Mouse (Mus musculus): ENCODE measurements around the gene Gm39566.
"Not testable (repeated sequence)": the region's sequence is repeated elsewhere in the genome, so short reads cannot be mapped to it uniquely, and the experiment has no call there.

Gene Gm39566

GRCm38 (mm10) chr11:69815155-69815554 lies at the start of gene Gm39566:
Gm39566 (minus strand) TSS chr11:69815298.
- DNase-seq (ENCODE audit: low spot score): no peak

DNA sequence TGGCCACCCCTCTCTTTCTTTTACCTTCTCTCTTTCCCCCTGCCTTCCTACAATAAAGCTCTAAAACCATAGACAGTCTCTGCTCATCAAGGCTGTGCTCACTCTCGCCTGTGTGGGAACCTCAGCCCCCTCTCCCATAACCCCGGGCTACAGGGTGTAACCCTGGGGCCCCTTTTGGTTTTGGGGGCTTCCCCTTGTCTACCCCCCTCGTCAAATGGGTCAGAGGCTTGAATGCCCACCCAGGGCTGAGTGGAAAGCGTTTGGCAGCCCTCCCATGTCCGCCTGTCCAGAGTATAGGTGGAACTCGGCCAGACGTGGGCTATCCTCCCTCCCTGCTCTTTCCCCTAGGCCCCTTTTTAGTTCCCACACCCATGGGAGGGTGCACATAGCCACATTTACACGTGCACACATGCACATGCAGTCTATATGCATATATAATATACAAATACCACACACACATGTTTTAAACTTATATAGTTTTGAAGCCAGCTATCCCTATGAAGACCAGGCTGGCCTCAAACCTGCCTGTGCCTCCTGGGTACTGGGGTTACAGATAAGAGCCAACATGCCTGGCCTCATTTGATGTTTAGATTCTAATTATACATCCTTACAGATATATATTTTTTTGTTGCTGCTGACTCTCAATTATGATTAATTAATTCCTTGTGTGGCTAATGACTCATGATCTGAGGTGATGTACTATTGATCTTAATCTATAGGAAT lies 49.2 kb upstream of the Gm39566 start:
- no peak for DNase-seq (ENCODE audit: low spot score)

- not testable (repeated sequence) for DNase-seq (ENCODE audit: low spot score)
Measured at GRCm38 (mm10) chr11:69863729-69864128, 48.6 kb upstream of the Gm39566 start.

DNA sequence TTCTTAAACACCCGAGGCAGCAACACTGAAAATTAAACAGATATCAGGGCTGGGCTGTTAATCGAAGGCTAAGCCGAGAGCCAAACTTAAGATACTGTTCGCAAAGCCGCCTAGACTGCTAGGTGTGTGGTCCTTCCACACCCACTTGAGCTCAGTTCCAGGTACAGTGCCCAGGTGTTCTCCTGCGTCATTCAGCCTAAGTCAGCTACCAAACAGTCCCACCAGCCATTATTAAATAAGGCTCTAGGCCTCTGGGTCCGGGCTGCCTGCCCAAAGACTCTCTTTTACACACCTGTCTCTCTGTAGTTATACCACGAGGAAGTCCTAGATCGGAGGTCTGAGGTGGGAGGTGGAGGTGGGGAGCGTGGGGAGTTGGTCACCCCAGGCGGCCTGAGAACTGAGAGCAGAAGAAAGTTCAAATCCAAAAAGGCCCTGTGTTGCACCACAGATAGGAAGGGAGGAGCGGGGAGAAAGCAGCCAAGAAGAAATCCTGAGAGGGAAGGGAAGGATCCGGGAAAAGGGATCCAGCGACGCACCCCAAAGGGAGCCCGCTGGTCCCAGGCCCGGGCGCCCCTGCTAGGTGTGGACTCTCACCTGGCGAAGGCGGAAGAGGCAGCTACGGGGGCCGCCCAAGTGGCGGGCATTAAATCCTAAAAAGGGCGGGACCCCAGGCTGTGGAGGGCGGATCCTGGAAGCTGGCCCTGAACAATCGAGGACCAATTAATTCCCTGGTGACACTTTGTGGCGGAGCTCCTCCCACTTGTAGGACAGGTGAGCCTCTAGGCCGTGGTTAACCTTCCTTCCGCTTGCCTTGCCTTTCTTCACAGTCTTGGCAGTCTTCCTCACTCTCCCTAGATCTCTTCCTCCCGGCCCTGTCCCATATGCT lies 43.3 kb upstream of the Gm39566 start, which contains the start of gene Tnk1:
TSS of gene Tnk1 (minus strand) at position 618 of the 886 bp plus-strand sequence.
- DNase-seq (ENCODE audit: low spot score): no peak

DNA sequence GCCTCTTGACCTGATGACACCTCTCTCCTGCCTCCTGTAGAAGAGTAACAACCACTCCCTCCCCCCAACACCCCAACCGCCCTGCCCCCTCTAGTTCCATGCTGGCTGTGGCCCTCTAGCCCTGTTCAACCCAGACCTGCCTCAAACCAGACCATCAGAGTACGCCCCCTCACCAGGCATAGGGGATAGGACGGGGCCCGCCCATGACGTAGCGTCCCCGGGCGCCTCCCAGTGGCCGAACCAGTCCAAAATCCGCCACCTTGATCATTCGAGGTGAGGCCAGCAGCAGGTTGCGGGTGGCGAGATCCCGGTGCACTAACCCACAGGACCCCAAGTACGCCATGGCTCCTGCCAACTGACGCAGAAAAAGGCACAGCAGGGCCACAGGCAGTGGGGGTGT lies 40.2 kb upstream of the Gm39566 start:
- DNase-seq (ENCODE audit: low spot score): peak; percentile 74

DNA sequence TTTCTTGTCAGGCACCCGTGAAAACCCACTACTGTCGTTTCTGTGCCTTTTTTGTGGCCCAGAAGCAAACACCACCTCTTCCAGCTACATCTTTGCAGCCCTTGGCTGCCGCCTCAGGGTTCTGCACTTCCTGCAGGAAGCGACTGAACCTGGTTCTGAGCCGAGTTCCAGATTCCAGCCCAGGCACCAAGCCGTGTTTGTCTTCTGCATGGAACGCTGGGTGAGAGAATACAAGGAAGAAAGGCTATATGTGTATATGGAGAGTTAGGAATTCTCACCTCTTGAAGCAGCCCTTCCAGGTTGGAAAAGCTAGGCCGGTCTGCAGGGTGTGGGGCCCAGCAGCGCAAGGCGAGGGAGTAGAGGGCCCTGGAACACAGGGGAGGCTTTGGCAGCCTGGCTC lies 39.6 kb upstream of the Gm39566 start:
- no peak for DNase-seq (ENCODE audit: low spot score)

GRCm38 (mm10) chr11:69853994-69854393 lies 38.9 kb upstream of the Gm39566 start:
- DNase-seq (ENCODE audit: low spot score): no peak

GRCm38 (mm10) chr11:69850754-69851153 lies 35.7 kb upstream of the Gm39566 start:
- no peak for DNase-seq (ENCODE audit: low spot score)

DNA sequence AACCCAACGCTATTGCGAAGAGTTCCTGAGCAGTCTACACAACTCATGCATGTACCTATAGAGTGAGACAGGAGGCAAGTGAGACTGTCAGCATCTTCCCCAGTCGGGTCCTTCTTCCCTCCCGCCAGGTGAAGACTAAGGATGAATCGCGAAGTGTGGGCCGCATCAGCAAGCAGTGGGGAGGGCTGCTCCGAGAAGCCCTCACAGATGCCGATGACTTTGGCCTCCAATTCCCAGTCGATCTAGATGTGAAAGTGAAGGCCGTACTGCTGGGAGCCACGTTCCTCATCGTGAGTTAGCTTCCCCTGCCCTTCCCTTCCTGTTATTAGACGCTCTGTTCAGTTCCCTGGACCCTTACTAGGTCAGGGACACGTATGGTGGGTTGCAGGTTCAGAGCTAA lies 34.8 kb upstream of the Gm39566 start:
- DNase-seq (ENCODE audit: low spot score): no peak

DNA sequence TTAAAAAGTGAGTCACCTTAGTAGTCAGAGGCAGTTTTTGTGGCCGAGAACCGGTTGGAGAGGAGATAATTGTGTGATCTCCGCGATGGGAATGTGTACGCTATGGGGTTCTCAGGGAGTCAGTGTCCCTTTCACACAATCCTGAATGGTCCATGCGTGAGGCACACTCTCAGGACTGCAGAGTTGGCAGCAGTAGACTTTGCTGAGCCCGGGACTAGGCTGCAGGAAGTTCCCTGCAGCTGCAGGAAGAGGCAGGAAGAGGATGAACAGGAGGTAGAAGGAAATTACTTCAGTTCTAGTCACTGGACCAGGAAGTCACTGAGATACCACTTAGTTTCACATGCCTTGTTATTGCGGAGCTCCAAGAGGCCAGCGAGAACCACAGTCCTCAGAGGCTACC lies 34.0 kb upstream of the Gm39566 start:
- DNase-seq (ENCODE audit: low spot score): no peak

DNA sequence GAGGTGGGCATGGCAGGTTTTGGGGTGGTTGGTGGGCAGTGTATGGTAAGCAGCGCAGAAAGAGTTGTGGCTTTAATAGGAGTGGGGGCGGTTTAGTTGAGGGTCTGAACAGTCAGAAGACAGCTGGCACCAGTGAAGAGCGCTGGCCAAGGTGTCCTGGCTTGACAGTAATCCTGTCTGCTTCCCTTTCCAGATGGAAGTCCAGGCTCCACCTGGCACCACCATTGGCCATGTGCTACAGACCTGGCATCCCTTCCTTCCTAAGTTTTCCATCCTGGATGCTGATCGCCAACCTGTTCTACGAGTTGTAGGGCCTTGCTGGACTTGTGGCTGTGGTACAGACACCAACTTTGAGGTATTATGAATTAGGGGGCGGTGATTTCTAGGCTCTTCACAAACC lies 32.9 kb upstream of the Gm39566 start:
- no peak for DNase-seq (ENCODE audit: low spot score)

DNA sequence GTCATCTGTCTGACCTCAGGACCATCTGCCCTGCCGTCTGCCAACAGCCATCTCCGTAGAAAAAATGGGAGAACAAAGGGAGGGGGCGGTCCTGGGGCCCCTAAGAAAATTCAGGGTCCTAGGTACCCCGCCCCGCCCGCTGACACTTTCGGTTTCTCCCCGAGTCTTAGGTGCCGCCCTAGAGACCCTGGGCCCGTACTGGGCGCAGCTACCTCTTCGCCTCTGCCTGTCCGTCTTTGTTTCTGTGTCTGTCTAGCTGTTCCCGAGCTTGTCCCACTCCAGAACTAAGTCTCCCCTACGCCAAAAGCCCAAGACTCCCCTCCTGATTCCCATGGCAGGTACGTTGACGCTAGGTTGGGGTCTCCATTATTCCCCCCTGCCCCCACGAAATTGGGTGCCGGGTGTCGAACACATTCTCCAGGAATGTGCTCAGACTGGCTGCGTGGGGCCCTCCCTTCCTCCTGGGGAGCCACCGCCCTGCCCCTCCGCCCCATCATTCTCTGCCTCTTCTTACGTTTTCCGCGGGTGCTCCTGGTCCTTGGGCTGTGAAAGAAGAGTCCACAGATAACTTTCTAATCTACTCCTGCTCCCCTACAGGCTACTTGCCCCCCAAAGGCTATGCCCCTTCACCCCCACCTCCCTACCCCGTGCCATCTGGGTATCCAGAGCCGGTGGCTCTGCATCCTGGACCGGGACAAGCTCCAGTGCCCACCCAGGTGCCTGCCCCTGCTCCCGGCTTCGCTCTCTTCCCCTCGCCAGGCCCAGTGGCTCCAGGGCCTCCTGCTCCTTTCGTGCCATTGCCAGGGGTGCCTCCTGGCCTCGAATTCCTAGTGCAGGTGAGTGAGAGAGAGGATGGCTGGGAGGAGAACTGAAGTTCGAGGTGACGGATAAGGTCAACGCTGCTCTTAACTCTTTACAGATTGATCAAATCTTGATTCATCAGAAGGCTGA lies 31.9 kb upstream of the Gm39566 start:
- DNase-seq (ENCODE audit: low spot score): no peak

DNA sequence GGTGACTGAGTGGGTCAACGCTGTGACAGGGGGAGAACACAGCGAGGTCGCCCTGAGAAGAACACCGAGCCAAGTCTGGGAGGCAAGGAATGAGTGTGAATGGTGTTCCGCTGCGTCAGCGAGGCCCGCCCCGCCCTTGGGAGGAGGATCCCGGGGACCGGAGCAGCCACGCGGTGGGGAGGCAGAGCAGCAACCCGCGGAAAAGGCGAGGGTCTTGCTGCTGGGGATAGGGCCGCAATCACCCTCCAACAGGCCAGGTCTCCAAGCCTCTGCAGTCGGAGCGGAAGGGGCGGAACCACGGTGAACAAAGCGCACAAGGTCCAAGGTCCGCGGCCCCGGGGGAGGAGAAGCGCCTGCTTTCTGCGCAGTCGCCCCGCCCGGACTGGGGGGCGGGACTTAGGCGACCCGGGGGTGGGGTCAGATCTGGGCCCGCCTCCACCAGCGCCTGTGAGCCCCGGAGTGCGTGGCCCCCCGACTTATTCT lies 31.1 kb upstream of the Gm39566 start, which contains the start of gene Plscr3:
TSS of gene Plscr3 (plus strand) at position 179 of the 483 bp plus-strand sequence.
- peak; percentile 95 for DNase-seq (ENCODE audit: low spot score)

DNA sequence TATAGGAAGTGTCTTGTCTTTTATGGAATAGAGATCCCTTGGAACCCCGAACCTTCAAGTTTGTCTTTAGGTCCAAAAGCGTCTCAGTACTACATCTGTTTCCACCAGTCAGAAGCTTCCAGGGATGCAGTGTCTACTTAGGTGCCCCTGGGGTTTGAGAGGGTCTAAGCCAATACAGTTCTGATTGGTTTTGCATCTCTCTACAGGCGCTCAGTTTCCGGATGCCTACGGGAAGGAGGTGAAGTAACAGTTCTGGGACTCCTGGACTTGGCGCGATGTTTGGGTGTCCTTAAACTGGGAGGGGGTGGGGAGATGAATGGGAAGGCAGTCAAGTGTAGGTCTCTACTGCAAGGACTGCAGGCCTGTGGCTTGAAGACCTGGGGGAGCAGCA lies 23.6 kb upstream of the Gm39566 start:
- no peak for DNase-seq (ENCODE audit: low spot score)

DNA sequence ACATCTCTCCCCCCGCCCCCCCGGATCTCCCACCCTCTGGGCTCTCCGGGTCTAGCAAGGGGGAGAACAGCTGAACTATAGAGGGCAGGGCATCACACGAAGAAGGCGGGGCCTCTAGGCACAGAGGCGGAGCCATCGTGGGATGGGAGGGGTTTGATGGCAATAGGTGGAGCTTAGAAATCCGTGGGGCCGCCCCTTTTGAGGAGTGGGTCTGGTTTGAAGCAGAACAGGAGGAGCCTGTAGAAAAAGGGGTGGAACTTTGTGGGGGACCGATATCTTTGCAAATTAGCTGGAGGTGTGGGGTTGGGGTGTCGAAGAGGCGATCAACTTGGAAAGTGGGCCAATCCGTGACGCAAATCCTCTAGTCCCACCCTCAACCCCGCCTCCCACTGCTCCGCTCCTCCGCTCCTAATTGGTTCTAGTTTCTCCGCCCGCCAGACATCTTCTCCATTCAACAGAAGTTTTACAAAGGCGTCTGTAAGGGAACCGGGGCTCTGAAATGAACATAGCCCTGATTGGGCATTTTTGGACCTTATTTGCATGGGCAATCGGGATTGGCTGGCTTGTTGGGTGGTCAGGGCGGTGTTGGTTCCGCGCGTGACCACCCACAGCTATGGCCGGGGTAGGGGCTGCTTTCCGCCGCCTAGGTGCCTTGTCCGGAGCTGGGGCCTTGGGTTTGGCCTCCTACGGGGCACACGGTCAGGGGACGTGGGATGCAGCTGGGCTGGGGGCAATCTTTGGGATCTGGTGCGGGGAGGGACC lies 23.0 kb upstream of the Gm39566 start, which contains the start of gene Tmem256:
TSS of gene Tmem256 (plus strand) at position 563 of the 762 bp plus-strand sequence.
- peak; percentile 98 for DNase-seq (ENCODE audit: low spot score)

DNA sequence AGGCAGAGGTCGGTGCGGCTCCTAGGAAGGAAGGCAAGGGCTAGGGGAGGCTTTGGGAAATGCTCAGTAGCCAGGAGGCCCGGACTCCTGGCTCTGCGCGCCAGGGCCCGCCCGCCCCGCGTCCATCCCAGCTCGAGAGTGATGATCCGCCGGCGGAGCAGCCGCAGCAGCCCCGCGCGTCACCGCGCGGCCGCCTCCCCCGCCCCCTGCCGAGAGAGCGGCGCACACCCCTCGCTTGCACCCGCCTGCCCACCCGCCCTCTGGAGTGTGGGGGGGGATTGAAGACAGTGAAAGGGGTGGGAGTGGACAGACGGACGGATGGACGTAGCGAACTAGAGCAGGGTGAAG lies 22.5 kb upstream of the Gm39566 start, which contains the start of gene Nlgn2:
TSS of gene Nlgn2 (minus strand) at position 181 of the 348 bp plus-strand sequence.
- DNase-seq (ENCODE audit: low spot score): no peak

DNA sequence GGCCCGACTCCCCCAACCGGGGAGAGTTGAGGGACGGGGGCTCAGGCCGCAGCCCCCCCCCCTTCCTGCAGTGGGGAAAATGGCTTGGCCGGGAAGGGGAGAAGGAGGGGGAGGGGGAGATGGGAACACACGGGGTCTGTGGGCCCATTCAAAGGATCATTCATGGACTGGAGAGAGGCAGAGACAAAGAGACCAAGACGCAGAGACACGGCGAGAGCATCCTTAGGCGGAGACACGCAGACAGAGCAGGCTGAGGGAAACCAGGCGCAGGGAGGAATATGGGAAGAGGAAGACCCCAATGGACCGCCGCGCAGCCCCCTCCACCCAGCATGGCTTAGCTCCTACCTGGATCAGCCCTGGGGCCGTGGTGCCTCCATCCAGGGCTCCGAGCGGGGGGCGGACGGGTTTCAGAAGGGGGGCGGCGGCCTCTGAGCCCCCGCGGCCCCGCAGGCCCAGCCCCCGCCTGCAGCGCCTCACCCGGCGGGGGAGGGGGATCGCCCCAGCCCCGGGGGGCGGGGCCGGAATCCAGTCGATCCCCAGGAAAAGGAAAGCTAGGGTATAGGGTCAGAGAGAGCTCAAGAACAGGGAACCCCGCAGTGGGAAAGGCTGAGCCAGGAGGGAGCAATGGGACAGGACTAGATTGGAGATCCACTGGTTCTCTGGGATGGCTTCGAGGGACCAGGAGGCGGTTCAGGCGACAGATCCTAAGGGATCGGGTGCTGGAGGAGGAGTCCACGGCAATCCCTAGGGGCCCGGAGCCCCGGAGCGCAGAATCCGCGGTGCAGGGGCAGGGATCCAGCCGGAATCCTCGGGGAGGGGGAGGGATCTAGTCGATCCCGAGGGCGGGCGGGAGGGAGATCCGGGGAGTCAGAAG lies 21.8 kb upstream of the Gm39566 start:
- DNase-seq (ENCODE audit: low spot score): peak; percentile 45

DNA sequence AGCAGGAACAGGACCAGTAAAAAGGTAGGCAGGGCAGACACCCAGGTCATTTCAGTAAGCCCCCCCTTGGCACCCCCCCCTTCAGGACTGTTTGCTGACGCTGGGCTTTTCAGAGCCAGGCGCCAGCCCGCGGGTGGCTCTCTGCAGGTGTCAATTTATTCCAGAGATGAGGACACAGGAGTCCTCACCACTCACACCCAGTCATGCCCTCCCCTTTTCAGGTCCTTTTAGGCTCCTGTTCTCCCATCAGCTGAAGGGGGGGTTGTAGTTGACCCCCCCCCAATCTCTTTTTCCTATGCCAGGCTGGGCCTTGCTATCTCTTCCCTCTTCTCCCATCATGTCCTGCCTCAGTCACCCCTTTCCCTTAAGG lies 20.9 kb upstream of the Gm39566 start:
- no peak for DNase-seq (ENCODE audit: low spot score)

- DNase-seq (ENCODE audit: low spot score): peak; percentile 68
Measured at GRCm38 (mm10) chr11:69835326-69835965, 20.3 kb upstream of the Gm39566 start.

Data from retina, embryonic 14.5 days (tissue).